Mouse (Mus musculus): ENCODE data around the gene 1700001P01Rik.
A peak's percentile ranks its signal among the peaks of the same experiment; 100 is the strongest.
"Not testable (repeated sequence)": the region's sequence is repeated elsewhere in the genome, so short reads cannot be mapped to it uniquely, and the experiment has no call there.

1700001P01Rik gene

GRCm38 (mm10) chr11:97747773-97748172 lies 27.9 kb downstream of the 1700001P01Rik start:
- DNase-seq (ENCODE audit: low read depth, low spot score) = no peak

GRCm38 (mm10) chr11:97745331-97745721 lies 30.4 kb downstream of the 1700001P01Rik start:
- DNase-seq (ENCODE audit: low read depth, low spot score) = no peak

- DNase-seq (ENCODE audit: low read depth, low spot score) = peak; percentile 100
These were observed 30.9 kb downstream of the 1700001P01Rik start for GRCm38 (mm10) chr11:97744718-97745330.

DNA sequence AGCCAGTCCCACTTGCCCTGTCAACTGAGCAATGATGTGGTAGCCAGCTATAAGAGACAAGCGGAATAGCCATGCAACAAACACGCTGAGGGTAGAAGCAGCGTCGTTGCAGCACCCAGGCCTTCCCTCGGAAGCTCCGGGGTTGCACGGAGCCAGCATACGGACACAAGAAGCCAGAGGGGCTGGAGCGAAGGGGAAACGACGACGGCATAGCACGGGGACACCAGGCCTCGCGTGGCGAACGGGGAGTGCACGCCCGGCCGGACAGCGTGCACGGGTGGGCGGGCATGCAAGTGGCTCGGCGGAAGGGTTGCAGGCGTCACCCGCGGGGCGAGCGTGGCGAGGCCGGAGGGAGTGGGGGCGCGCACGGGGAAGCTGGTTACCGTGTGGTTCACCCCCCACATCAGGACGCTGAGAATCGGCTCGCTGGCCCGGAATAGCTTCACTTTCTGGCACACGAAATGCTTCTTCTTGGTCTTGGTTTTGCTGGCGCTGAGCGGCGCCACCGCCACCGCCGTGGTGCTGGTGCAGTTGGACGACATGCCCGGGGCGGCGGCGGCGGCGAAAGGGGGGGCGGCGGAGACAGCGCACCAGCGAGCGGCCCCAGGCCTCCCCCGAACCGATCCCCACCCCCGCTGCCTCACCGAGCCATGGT lies 31.5 kb downstream of the 1700001P01Rik start, which contains the start of gene Pip4k2b:
Gene Pip4k2b (minus strand): TSS at position 642 of the 655 bp plus-strand sequence.
- DNase-seq (ENCODE audit: low read depth, low spot score) = peak; percentile 61

DNA sequence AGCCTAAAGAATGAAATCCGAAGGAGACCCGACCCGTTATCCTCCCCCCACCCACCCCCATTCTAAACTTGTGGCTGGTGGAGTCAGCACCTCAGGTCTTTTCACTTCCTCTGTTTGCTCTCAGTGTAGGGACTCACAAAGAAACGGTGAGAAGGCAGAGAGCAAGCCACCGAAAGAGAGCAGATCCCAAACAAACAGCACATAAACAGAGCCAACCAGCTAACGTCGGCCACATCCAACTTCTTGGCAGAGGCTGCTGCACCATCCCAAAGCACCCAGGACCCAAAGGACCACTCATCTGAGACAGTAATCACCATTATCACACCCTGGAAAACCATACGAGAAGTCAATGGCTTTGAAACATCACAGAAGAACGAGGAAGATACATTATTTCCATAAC lies 32.3 kb downstream of the 1700001P01Rik start:
- no peak for DNase-seq (ENCODE audit: low read depth, low spot score)

- DNase-seq (ENCODE audit: low read depth, low spot score) = no peak
These were observed 33.1 kb downstream of the 1700001P01Rik start for GRCm38 (mm10) chr11:97742591-97742990.

DNA sequence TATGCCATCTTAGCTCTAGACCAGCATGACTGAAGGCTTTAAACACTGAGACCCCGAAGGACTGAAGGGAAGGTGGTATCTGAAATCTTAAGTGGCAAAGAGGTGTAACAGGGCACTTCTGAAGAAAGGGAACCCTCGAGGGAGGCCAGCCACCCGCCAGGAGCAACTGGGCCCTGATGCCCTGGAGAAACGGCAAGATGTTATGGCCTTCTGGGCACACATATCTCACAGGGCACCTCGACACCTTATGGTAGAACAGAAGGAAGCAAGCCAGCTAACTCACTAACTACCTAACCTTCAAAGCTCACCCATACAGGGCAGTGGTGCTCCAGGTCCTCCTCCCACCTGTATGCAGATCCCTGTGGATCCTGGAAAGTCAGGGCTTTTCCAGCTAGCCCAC lies 33.6 kb downstream of the 1700001P01Rik start:
- DNase-seq (ENCODE audit: low read depth, low spot score) = no peak

DNA sequence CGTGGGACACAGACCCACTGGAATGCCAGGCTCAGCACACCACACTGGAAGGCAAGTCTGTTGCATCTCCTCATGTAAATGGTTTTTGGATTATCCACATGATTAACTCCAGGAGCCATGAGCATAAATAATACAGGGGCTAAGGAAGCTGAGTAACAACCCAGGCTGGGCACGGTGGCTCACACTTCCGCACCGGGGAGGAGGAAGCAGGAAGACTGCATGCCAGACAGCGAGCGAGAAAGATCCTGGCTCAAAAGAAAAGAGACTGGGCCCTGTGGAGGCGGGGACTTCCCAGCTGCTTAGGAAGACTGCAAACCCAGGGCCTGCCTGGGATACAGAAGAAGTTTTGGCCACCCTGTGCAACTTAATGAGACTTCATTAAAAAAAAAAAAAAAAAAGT lies 35.5 kb downstream of the 1700001P01Rik start:
- peak; percentile 59 for DNase-seq (ENCODE audit: low read depth, low spot score)

- peak; percentile 84 for DNase-seq (ENCODE audit: low read depth, low spot score)
These were observed 36.6 kb downstream of the 1700001P01Rik start for GRCm38 (mm10) chr11:97739155-97739554.

DNA sequence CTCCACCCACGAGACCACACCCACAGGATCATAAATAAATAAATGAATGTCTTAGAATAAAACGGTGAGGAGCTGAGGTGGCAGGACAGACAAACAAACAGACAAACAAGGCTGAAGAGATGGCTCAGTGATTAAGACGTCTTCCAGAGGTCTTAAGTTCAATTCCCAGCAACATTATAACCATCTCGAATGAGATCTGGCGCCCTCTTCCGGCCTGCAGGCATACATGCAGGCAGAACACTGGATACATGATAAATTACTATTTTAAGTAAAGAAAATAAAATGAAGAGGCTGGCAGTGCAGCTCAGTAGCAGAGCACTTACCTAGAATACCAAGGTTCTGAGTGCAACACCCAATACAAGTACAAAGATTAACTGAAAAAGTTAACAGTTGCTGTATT lies 37.0 kb downstream of the 1700001P01Rik start:
- peak; percentile 80 for DNase-seq (ENCODE audit: low read depth, low spot score)

- no peak for DNase-seq (ENCODE audit: low read depth, low spot score)
These were observed 38.1 kb downstream of the 1700001P01Rik start for GRCm38 (mm10) chr11:97737600-97737999.

GRCm38 (mm10) chr11:97736645-97737044 lies 39.1 kb downstream of the 1700001P01Rik start:
- DNase-seq (ENCODE audit: low read depth, low spot score) = no peak

DNA sequence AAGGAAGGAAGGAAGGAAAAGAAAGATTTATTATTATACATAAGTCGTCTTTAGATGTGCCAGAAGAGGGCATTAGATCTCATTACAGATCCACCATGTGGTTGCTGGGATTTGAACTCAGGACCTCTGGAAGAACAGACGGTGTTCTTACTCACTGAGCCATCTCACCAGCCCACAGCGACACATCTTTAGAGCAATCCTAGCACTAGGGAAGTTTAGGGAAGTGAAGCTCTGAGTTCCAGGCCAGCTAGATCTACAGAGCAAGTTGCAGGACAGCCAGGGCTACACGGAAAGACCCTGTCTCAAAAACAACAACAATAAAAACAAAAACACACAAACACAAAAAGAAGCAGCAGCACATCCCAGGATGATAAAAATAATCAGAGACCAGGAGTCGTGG lies 40.9 kb downstream of the 1700001P01Rik start:
- DNase-seq (ENCODE audit: low read depth, low spot score) = not testable (repeated sequence)

- DNase-seq (ENCODE audit: low read depth, low spot score) = no peak
These were observed 42.0 kb downstream of the 1700001P01Rik start for GRCm38 (mm10) chr11:97733689-97734088.

GRCm38 (mm10) chr11:97728730-97729129 lies 47.0 kb downstream of the 1700001P01Rik start:
- DNase-seq (ENCODE audit: low read depth, low spot score) = no peak

DNA sequence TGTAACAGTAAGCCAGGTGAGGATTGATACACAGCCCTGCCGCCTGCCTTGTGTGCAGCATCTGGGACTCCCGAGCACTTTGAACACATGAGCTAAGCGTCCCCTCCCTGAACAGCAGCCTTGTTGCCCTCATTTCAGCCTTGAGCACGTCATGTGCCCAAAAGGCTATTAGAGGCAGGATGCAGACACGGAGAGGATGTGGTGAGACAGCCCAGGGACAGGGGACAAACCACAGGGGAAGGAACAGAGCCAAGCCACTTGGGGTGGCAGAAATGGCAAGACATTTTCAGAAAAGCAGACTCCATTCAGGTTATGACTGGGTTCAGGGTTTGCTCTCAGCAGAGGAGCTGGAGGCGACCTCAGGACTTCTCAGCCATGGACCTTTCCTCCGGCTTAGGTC lies 47.4 kb downstream of the 1700001P01Rik start:
- no peak for DNase-seq (ENCODE audit: low read depth, low spot score)

GRCm38 (mm10) chr11:97723709-97724108 lies 52.0 kb downstream of the 1700001P01Rik start:
- DNase-seq (ENCODE audit: low read depth, low spot score) = no peak

All from ZHBTc4 (cell line).